Mouse (Mus musculus) erythroblast, embryonic 14.5 days (primary cell): ENCODE data around the gene Pnmal1.

ENCODE experiments used
- GATA1 ChIP-seq: IDR thresholded peaks from 2 replicates; pipeline ENCODE4 v1.6.1; 2012; ENCODE audit warnings: low read length, inconsistent platforms, mixed read lengths
- TAL1 ChIP-seq: IDR thresholded peaks from 3 replicates; pipeline ENCODE4 v1.6.1; 2012; ENCODE audit warnings: low read length, inconsistent platforms, mixed read lengths

DNA sequence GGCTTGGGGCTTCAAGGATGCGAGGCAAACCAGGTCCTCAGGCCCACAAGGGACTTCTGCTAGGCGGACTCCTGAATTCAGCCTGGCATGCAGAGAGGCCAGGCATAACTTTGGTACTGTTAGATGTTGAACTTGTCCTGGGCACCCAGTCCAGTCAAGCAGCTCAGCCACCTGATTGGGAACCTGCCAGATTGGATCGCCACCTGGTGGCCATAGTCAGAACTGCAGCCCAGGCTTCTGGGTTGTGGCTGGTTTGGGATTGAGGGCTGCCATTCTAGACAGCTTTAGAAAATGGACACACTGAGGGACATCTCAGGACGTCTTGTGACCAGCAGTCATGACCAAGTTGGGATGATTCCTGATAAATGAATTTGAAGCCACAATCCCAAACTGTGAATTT lies 40.2 kb downstream of the Pnmal1 start:
- TF ChIP-seq TAL1 (no peak), GATA1 (no peak)
